8 mouse cellular contexts compared by ENCODE assay signal in the genomic region with DNA sequence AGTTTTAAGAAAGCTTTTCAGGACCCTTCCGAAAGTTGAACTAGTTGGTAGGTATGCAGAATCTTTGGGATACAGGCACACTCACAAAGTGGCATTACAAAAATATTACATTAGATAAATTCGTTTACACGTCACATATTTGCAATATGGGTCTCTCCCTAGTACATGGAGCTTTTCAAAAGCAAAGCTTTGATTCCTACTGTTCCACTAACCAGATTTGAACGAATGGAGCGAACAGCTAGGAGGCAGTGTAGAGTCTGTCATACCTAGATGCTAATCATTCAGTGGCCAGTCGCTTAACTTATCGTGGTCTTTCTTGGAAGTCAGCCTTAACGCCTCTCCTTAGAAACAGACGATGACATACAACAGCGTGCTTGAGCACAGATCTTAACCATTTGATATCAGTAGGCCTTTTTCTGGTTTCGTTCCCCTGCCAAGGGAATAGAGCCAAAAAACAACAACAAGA. TPM values are rescaled to one million over a fixed set of nuclear protein-coding genes. Genes with fewer than 3 reads are reported as not detected.
DNase-seq lines count a peak whose midpoint lies in the region; ATAC-seq and TF ChIP-seq lines count a peak whose summit lies in the region.

A gene (minus strand): TSS at position 146 of the 466 bp plus-strand sequence.

- no peaks in the 10 kb centered on the region for H3K36me3 ChIP-seq in hindbrain, embryonic 12.5 days
- H3K36me3 ChIP-seq in lung, postnatal 0 days (ENCODE audit: insufficient read depth, low read length): no peaks in the 10 kb centered on the region

- ATAC-seq in cerebellum, adult (ENCODE audit: insufficient number of reproducible peaks, low FRiP score, low TSS enrichment): no peak
- no peak for ATAC-seq in hindbrain, embryonic 12.5 days (ENCODE audit: low FRiP score)
- ATAC-seq in lung, postnatal 0 days: peak; percentile 22; the same call in 1 of the 2 replicates

- H3K27ac ChIP-seq in hindbrain, embryonic 12.5 days: peak within 1 kb of the TSS; percentile 91
- H3K27ac ChIP-seq in lung, postnatal 0 days (ENCODE audit: low read length): peak within 1 kb of the TSS; percentile 98

- 0 out of 2 replicates have a peak, but pooled peaks cover 9% of the 10 kb centered on the region for H3K4me1 ChIP-seq in hindbrain, embryonic 12.5 days
- no peaks in the 10 kb centered on the region for H3K4me1 ChIP-seq in lung, postnatal 0 days (ENCODE audit: insufficient read depth, low read depth, low read length)

- peak within 1 kb of the TSS; percentile 77 for H3K4me2 ChIP-seq in hindbrain, embryonic 12.5 days (replicated peaks)
- peak within 1 kb of the TSS; percentile 60 for H3K4me2 ChIP-seq in lung, postnatal 0 days (replicated peaks; ENCODE audit: low read depth, low read length)

- H3K9me3 ChIP-seq in hindbrain, embryonic 12.5 days (replicated peaks): no peaks in the 10 kb centered on the region
- no peaks in the 10 kb centered on the region for H3K9me3 ChIP-seq in lung, postnatal 0 days (ENCODE audit: low read length)

- peak within 1 kb of the TSS; percentile 94 for H3K4me3 ChIP-seq in hindbrain, embryonic 12.5 days
- H3K4me3 ChIP-seq in lung, postnatal 0 days (ENCODE audit: low read depth, low read length): peak within 1 kb of the TSS; percentile 94

- no peak for TF ChIP-seq POLR2A in brain, embryonic 14.5 days (IDR thresholded peaks at IDR 0.05; ENCODE audit: borderline replicate concordance, extremely low read depth, insufficient read depth, insufficient read length, poor library complexity, severe bottlenecking)

- peak; percentile 27; the same call in 1 of the 2 replicates for TF ChIP-seq EP300 in lung, postnatal 0 days (IDR thresholded peaks at IDR 0.05)

- H3K27me3 ChIP-seq in hindbrain, embryonic 12.5 days: no peaks in the 10 kb centered on the region
- no peaks in the 10 kb centered on the region for H3K27me3 ChIP-seq in lung, postnatal 0 days (replicated peaks; ENCODE audit: insufficient read depth, low read length)

- peak within 1 kb of the TSS; percentile 79 for H3K9ac ChIP-seq in hindbrain, embryonic 12.5 days
- H3K9ac ChIP-seq in lung, postnatal 0 days (replicated peaks; ENCODE audit: low read depth): peak within 1 kb of the TSS; percentile 78

- TF ChIP-seq CTCF in brain, embryonic 14.5 days (IDR thresholded peaks at IDR 0.05; ENCODE audit: borderline replicate concordance, extremely low read depth, insufficient read depth, insufficient read length): peak; percentile 52; the same call in 1 of the 2 replicates
- TF ChIP-seq CTCF in lung, postnatal 0 days (IDR thresholded peaks at IDR 0.05): peak; percentile 81

- WGBS in hindbrain, embryonic 12.5 days: 3% methylated on average over 11 of the region's 11 CpGs
- WGBS in lung, postnatal 0 days: 3% methylated on average over 11 of the region's 11 CpGs

- DNase-seq in cerebellum, adult 18-20 months: peak; percentile 12 to 17
- DNase-seq in brain, embryonic 14.5 days (ENCODE audit: low read depth): peak; percentile 81
- DNase-seq in forelimb bud, embryonic 11.5 days (ENCODE audit: low read depth, low spot score): peak; percentile 65
- DNase-seq in layer of hippocampus, adult 9-10 months (ENCODE audit: low spot score): peak; percentile 42
- peak; percentile 85 for DNase-seq in lung, postnatal 0 days (ENCODE audit: low spot score)
- DNase-seq in retina, postnatal 1 day: peak; percentile 69

RNA-seq across cellular contexts. Expression of the gene that starts here (rescaled TPM):
- polyA plus RNA-seq in brain, embryonic 14.5 days (2012; rRNA removed): 7.2 and 8.5 TPM in 2 replicates
- polyA plus RNA-seq in hindbrain, embryonic 12.5 days (2016; fragmentation: Nextera tagmentation; extraction: Ambion mirVana): 23.2 and 24.5 TPM in 2 replicates
- 41.6 and 43.9 TPM in 2 replicates for polyA plus RNA-seq in lung, postnatal 0 days (2015; fragmentation: Nextera tagmentation; extraction: Ambion mirVana)

Comparison
In these comparisons a context has a peak if more than half of its experiments do, and no peak if none do; other contexts are left out.
1. DNase-seq: peak in every context shown above with its lines; median percentile 85 in lung, postnatal 0 days; 81 in brain, embryonic 14.5 days; 69 in retina, postnatal 1 day; 65 in forelimb bud, embryonic 11.5 days; 42 in layer of hippocampus, adult 9-10 months; 14 in cerebellum, adult 18-20 months.